Mouse (Mus musculus) monocyte, adult 59 days (primary cell): ENCODE results near the gene Tstd3. TPM values are rescaled to one million over a fixed set of nuclear protein-coding genes. Genes with fewer than 3 reads are reported as not detected.

Source experiments
- total RNA-seq, 2 experiments: library from RNA; stranded (reverse); gene quantifications; one replicate each; pipeline ENCODE4 v1.2.4; 2023

The Tstd3 gene
- 10 to 100 TPM; 17.0 to 17.8 TPM for total RNA-seq

GRCm38 (mm10) chr4:21766863-21767304, at the start of gene Tstd3, which contains the start of gene Usp45:
Gene Tstd3 (minus strand): TSS chr4:21767212.
Gene Usp45 (plus strand): TSS chr4:21767156.

DNA sequence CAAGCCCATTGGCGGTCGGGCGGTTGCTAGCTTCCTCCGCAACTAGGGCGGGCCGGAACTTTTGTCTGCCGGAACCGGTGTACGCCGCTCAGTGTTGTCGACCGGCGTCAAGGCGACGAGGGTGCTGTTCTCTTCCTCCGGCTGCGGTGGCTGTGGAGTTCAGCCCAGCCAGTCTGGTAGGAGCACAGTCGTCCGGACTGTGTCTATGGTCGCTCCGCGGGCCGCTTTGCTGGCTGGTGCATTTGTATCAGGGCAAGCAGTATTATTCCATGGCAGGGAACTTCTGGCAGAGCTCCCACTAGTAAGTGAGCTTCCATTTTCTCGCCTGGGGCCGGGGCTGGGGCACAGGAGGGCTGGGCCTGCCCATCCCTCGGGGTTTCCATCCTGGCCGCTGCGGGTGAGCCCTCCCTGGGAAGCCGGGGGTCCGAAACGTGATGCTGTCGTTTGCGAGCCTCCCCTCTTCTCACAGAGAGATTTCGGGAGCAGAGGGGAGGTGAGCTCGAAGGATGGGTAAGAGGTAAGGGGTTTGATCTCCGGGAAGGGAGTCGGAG, 39.3 kb downstream of the Tstd3 start, which contains the start of gene Ccnc:
Ccnc (plus strand) TSS at position 87 of the 551 bp plus-strand sequence.

Other genes starting within 250 kb of the Tstd3 start
- not detected for gene Prdm13, start 81.2 kb downstream of the Tstd3 start, total RNA-seq
- gene Ccnc, start 39.5 kb downstream of the Tstd3 start, total RNA-seq, result 10 to 100 TPM; 26.6 to 33.5 TPM
- 10 to 100 TPM; 37.8 to 39.5 TPM for gene Usp45, start 56 bp downstream of the Tstd3 start, total RNA-seq
- 100 to 1,000 TPM; 164 TPM for gene Pnisr, start 80.4 kb upstream of the Tstd3 start, total RNA-seq
- gene Coq3, start 112.5 kb upstream of the Tstd3 start, total RNA-seq, result 1 to 10 TPM; 2.8 to 3.4 TPM
- gene Faxc, start 164.1 kb upstream of the Tstd3 start, total RNA-seq, result not detected